Mouse (Mus musculus): ENCODE data around the gene Gm5431.
"Not testable (repeated sequence)": the region's sequence is repeated elsewhere in the genome, so short reads cannot be mapped to it uniquely, and the experiment has no call there.

The Gm5431 gene

DNA sequence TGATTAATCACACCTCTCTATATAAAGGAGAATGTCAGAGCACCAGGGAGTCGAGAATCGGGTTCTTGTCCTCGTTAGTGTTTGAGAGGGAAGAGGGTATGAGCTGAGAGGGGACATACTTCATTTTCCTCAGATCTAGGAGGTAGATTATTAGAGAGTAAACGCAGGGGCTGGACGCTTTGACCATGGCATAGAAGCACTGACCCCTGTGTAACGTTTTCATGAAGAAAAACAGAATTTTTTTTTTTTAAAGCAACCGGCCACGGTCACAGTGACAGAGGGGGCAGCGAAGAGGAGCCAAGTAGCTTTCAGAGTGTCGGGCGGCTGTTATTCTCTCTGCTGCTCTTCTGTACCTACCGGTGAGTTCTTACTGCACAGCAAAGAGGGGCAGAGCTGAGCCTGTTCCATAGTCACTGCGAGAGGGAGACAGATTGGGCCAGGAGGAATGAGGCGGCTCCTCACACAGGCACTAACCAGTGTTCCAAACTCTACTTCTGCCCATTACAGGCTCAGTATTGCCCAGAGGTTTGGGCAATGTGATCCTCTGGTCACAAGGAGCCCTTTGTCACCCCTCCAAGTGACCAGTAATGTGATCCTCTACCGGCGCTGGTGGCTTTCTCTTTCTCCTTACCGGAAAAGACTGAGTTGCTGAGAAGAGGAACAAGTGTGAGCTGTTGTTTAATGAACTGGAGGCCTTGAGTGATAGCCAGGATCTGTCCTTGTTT lies 30.0 kb downstream of the Gm5431 start:
- intact Hi-C loops (cut with DNase I): loop anchor here (5.0 to 10.0 kb wide), 2 partner anchors 330 to 383 kb away; partner anchors contain the start of gene Zfp62

DNA sequence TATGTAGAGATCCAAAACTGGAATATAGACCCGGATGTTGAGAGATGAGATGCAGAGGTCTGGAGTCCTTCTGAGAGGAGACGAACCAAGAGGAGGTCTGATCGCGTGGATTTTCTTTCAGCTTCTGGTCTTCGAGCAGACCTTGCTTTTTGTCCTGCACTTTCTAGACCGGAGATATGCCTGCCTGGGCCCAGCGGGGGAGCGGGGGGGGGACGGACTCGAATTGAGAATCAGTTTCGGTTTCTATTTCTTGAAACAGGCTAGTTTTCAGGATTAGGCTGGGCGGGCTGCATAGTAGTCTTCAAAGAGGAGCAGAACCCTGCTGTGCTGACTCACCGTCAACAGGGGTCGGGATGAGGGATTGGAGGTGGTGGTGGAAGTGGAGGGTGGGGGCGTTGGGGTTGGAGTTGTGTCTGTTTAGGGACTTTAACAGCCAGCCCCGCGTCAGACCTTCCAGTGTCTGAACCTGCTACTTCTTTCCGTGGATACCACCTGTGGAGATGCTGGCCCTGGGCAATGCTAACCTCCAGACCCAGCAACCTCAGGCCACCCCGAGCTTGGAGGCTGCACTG lies 30.7 kb downstream of the Gm5431 start, which contains the start of gene Irgm1:
Gene Irgm1 (minus strand): TSS at position 483 of the 572 bp plus-strand sequence.
- intact Hi-C loops (cut with DNase I): loop anchor here (5.0 to 10.0 kb wide), 2 partner anchors 331 to 384 kb away; partner anchors contain the start of gene Zfp62

DNA sequence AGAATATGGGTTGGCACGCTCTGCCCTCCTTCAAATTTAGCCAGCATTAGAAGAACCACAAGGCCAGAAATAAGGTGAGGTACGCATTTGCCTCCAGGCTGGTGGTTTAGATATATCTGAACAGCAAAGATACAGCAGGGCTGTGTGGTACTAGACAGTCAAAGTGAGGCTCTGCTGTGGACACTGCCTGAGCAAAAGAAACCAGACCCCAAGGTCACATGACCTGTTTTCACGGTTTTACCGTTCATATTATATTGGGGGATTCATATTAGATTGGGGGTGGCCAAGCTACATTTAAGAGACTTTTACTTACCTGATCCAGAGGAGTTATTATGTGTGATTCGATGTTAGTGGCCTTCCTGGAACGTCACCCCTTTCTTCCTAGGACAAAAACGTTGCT lies 31.2 kb downstream of the Gm5431 start:
- intact Hi-C loops (cut with DNase I): loop anchor here (5.0 to 10.0 kb wide), 2 partner anchors 332 to 384 kb away; partner anchors contain the start of gene Zfp62

DNA sequence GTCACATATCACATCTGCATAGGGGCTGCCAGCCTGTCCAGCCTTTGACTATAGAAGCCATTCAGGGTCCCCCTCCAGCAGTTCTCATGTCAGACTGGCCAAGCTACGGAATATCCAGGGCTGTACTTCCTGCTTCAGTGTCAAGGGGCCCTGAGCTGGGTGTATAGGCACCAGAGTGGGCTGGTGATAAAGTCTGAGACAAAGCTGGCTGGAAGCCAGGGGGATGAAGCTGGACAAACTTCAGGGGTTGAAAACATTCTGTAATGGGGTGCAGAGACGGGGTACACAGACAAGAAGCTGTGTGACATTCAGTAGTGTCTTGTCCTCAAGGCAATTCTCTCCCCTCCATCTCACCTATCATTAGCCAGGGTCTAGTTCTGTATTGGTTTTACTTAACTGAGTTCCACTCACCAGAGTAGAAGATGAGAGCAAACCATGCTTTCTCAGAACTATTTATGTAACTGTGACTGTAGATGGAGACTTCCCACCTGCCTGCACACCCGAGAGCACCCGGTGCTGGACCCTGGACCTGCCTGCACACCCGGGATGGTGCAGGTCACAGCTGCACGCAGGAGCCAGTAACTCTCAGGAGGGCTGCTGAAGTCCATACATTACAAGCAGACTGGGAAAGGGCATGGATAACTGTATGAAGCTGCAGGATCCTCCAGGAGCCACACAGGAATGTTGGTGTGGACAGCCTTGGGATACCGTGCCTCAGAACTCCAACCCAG lies 32.5 kb downstream of the Gm5431 start:
- intact Hi-C loops (cut with DNase I): loop anchor here (5.0 to 10.0 kb wide), 2 partner anchors 333 to 385 kb away; partner anchors contain the start of gene Zfp62

DNA sequence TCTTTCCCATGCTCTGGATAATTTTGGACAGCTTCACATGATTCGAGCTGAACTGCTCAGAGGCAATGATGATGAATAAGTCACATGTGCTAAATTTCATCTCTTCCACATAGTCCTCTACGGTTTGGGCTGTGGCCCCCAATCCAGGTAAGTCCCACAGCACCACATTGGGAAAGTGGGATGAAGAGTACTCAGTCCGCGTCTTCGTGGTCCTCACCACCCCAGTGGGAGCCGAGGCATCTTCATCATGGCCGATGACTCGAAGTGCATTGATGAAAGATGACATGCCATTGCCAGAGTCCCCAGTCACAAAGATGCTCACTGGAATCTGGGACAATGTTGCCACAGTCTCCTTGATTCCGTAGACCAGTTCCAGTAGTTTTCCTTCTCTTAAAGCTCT lies 35.5 kb downstream of the Gm5431 start:
- intact Hi-C loops (cut with DNase I): no loop called here

DNA sequence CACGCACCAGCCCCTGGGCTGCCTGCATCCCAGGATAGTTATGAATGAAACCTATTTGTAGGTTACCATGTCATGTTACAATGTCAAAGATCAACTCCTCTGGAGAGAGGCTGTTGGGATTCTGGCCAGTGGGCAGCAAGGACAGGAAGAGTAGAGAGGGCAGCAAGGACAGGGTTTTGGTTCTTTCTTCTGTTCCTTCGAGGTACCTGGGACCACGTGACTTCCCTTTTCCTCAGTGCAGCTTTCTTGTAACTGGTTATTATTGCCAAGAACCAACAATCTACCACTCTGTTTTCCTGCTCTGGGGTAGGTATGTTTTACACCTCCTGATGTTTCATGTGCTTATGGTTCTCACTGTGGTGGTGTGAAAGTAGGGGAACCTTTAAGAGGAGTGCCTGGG lies 38.2 kb downstream of the Gm5431 start:
- intact Hi-C loops (cut with DNase I): no loop called here

DNA sequence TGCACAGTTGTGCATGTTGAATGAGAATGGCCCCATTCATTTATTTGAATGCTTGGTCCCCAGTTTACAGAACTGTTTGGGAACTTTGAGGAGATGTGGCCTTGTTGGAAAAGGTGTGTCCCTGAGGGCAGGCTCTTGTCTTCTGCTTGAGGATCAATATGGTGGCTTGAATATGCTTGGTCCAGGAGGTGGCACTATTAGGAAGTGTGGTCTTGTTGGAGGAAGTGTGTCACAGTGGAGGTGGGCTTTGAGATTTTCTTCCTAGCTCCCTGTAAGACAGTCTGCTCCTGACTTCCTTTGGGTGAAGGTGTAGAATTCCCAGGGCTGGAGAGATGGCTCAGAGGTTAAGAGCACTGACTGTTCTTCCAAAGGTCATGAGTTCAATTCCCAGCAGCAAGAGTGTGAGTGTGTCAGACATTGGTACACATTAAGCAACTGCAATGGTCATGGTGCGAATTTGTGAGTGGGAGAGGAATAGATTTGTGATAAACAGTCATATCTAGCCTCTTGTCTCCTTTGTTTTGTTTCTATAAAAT lies 39.2 kb downstream of the Gm5431 start:
- intact Hi-C loops (cut with DNase I): no loop called here

DNA sequence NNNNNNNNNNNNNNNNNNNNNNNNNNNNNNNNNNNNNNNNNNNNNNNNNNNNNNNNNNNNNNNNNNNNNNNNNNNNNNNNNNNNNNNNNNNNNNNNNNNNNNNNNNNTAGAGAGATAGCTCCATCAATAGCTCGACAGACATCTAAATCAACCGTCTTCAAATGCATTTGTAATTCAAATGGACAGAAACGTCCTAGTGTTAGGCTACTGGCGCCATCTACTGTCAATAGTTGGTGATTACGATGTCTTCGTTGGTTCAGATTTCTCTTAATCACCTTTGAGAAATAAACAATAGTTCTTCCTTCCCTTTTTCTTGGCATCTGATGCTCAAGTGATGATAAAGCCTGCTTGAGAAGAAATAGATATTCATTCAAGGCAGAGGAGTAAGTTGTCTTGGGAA lies 43.0 kb downstream of the Gm5431 start:
- intact Hi-C loops (cut with DNase I): loop anchor here (1.0 to 10.0 kb wide), 2 partner anchors 69 to 386 kb away; partner anchors contain the start of gene Mgat1

DNA sequence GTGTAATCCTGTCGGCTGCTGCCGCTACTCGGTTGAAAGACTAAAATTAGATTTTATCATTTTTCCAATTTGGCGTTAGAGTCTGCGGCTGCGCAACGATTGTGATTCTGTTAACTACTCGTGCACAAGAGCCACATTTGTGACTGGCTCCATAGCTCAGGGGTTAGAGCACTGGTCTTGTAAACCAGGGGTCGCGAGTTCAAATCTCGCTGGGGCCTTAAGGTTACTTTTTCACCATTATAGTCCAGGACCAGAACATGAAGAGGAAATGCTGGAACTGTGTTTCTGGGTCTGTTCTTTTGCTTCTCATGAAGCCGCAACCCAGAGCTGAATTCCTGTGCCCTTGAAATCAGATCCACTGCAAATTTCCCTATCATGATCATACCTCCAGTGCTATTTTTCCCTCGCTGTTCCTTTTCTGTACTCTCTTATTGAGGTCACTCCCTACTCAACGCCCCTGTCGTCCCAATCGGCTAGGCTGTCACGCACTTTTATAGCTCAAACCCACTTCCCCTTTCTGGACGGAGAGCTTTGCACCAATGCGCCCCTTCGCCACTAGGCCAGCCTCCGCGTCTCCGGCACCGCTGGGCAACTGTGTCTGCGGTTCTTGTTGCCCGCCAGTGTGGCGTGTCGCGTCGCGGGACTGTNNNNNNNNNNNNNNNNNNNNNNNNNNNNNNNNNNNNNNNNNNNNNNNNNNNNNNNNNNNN lies 48.4 kb downstream of the Gm5431 start:
- intact Hi-C loops (cut with DNase I): loop anchor here (10.0 kb wide), 1 partner anchor 391 kb away; the partner anchor contains the start of gene Mgat1

DNA sequence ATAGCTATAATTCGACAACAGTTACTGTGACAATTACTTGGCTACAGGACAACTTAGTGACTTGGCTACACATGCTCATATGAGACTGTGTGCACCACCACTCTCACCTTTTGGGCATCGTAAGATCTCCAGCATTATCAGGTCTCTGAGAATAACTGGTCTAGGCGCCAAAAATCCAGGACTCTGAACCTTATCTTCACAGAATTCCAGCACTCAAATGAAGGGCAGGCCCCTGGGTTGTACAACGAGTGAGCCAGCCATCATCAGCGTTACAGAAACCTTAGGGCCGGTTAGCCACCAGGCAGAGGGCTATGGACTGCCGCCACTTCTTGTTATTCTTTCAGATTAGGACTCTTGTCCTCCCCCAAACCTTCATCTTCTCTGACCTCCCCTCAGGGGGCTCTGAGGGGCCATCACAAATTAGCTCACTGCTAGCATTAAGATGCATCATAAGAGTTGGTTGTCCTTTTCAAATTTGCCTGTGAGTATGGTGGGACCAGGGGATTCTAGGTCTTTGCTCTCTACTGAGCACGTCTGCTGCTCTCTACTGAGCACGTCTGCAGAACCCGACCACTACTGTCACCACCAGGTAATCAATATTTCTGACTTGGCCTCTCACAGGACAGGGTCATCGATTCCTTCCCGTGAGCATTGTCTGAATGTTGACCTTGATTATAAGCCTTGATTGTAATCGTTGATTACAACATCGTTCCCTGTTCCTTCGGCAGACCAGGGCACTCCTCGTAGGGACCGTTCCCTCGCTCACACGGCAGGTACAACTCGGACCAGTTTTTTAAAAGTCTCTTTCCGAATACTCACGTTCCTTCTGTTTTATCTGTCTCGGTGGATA lies 49.2 kb downstream of the Gm5431 start:
- intact Hi-C loops (cut with DNase I): loop anchor here (10.0 kb wide), 1 partner anchor 392 kb away; the partner anchor contains the start of gene Mgat1

DNA sequence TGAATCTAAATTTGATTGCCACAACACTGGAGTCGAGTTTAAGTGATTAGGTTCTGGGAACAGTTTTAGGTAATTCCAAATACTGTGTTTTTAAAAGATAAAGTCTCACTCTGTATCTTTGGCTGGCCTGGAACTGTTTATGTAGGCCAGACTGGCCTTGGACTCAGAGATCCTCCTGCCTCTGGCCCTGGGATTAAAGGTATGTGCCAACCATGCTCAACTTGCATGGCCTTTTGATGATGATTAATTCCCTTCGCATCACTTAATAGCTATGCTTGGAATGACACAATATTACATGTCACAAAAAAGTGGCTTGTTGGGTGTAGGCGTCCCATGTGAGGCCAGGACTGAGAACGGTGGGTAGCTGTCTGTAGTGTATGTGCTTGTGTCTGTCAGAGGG lies 49.8 kb downstream of the Gm5431 start:
- intact Hi-C loops (cut with DNase I): loop anchor here (10.0 kb wide), 1 partner anchor 393 kb away; the partner anchor contains the start of gene Mgat1

DNA sequence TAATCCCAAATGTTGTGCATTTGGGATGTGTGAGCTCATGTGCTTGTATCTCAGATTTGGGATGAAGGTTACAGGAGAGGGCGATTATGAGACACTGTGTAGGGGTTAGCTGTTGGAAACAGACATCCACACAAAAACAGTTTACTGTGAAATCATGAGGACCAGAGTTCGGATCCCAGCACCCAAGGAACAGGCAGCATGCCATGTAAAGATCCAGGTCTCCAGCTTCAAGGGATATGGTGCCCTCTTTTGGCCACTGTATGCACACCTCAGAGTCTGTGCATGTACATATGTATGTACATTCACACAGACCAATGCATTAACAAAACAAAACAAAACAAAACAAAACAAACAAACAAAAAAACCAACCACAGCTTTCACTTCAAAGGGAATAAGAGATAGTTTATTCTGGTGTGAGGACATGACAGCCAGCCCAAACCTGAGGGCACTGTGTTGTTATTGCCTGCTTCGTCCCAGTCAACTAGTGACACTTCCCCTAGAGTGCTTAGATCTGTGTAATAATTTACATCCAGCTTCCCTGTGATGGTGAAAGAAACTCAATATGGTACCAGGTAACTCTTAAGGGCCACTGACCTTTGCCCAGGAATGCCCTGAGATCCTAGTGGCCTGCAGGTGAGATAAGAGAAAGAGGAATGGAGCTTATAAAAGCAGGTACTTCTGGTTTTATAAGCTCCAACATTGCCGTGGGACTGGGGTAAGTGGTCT lies 50.6 kb downstream of the Gm5431 start:
- intact Hi-C loops (cut with DNase I): loop anchor here (10.0 kb wide), 1 partner anchor 393 kb away; the partner anchor contains the start of gene Mgat1

DNA sequence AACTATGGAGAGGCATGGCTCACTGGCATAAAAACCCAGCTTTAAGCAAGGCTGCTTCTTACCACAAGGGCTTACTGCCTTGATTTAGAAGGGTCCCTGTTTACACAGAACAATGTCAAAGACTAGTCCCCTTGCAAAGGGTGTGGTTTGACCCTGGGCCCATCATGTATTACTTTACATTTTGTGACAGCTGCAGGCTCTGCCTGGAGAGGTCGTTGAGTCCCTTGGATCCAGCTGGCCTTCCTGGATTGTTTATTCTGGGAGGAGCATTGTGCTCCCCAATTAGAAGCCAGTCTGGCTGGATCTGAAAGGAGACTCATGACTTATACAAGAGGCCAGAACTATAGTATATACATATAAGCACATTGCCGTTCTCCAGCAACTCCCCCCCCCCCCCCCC lies 51.8 kb downstream of the Gm5431 start:
- intact Hi-C loops (cut with DNase I): loop anchor here (10.0 kb wide), 1 partner anchor 395 kb away; the partner anchor contains the start of gene Mgat1

DNA sequence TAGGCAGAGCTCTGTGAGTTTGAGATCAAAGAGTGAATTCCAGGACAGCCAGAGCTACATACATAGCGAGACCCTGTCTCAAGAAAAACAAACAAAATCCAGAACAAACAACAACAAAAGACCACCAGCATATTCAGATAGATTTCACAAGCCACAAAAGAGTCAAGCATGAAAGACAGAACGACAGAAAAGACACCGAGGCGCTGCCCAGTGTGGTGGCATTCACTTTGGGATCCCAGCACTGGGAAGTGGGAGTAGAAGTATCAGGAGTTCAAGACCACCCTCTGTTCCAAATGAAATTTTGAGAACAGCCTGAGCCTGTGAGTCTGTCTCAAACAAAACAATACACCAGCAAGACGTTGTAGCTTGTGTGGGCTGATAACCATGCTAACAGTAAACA lies 55.1 kb downstream of the Gm5431 start:
- intact Hi-C loops (cut with DNase I): no loop called here

DNA sequence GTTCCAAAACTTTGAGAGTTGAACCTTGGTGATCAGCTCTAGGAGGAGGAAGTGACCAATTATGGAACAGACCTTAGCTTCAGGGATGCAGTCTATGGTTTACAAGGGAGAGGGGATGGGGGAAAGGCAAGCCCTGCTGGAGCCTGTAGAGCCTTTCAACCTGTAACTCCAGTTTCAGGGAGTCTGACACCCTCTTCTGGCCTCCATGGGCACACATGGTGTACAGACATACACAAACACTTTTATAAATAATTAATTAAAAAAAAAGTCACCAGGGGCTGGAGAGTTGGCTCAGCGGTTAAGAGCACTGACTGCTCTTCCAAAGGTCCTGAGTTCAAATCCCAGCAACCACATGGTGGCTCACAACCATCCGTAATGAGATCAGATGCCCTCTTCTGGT lies 55.7 kb downstream of the Gm5431 start:
- intact Hi-C loops (cut with DNase I): not testable (repeated sequence)

DNA sequence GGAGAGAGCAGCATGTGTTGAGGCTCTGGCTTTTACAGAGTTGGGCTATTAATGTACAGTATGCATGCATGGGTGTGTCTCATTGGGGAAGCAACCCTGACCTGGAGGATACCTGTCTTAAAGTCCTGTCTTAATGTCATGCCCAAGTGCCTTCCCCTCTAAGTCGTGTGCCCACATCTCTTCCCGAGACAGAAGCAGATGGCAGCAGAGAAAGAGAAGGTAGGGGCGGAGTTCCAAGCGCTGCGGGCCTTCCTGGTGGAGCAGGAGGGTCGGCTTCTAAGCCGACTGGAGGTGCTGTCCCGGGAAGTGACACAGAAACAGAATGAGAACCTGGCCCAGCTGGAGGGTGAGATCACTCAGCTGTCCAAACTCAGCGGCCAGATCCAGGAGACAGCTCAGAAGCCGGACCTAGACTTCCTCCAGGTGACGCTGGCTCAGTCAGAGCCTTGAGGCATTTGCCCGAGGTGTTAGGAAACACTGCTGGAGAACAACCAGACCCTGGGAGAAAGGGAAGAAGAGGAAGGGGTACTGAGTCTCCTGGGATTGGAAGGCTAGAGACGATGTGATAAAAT lies 56.7 kb downstream of the Gm5431 start:
- intact Hi-C loops (cut with DNase I): no loop called here

DNA sequence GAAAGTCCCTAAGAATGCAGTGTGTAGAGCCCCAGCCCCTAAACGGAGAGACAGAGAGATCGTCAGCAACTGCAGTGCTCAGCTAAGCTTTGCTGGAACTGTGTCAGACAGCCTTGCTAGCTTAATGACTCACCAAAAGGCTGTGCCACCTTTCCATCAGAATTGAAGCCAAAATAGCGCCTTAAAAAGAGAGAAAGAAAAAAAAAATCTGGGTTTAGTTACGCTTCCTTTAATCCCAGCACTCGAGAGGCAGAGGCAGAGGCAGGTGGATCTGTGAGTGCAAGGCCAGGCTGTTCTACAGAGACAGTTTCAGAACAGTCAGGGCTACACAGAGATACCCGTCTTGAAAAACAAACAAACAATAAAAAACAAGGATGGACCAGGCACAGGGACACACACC lies 57.7 kb downstream of the Gm5431 start:
- intact Hi-C loops (cut with DNase I): no loop called here

DNA sequence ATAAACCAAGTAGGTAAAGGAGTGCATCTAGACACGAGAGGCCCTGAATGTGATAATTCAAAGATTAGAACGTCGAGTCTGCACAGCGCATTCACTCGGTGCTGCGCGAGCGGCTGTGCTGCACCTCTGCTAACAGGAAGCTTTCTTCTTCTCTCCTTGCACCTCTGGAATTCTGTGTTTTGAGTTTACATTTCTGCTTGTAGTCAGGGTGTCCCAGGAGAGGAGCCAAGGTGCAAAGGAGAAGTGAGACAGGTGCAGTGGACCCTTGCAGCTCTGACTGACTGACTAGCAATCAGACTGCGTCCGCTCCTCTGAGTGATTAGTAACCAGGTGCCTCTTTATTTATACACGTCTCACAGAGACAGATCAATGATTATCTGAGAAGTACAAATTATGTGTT lies 58.8 kb downstream of the Gm5431 start:
- intact Hi-C loops (cut with DNase I): no loop called here

DNA sequence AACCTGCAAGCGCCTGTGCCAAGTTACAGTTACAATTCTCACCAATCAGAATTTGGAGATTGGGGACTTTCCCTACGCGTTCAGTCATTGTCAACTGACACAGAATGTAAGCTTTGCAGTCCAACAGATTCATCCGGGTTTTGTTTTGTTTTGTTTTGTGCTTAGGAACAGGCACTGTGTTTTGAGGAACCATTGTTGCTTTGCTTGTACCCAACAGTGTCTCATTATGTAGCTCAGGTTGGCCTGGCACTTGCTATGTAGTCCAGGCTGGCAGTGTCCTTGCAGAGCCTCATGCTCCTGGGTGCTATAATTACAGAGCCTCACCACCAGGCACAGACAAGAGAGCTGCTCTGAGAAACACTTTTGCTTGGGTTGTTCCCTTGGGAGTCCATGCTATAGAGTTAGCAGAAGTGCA lies 59.6 kb downstream of the Gm5431 start:
- intact Hi-C loops (cut with DNase I): no loop called here

Measured in adrenal gland (tissue).